Mouse (Mus musculus) lung, postnatal 0 days (tissue): ENCODE data around the gene A830018L16Rik.

Experiments used
- CTCF ChIP-seq: IDR thresholded peaks from 2 replicates; pipeline ENCODE4 v1.5.1; 2016; ENCODE audit warnings: antibody characterized with exemption, mild to moderate bottlenecking
- EP300 ChIP-seq: IDR thresholded peaks from 2 replicates; pipeline ENCODE4 v1.6.1; 2016; ENCODE audit warnings: antibody characterized with exemption, mild to moderate bottlenecking, control low read depth

DNA sequence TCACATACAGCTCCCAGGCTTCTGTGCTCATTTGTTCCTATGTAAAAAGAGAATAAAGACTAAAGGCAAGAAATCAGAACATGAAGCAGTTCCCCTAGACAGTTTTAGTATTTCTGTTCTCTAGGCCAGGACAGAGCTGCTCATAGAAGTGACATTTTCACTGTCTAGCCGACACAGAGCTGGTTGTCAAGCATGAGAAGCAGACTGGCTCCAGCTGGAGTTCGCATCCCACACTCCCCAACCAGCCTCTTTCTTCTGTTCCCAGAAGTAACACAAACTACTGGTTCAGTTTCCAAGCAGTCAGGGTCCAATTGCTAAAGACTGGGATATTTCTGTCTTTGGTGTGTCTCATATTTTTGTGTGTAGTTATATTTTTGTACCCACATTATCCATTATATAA lies 336.7 kb downstream of the A830018L16Rik start:
- no peak for TF ChIP-seq CTCF
- no peak for TF ChIP-seq EP300
